Mouse (Mus musculus) stomach, embryonic 15.5 days (tissue): ENCODE data around the gene Dapp1. TPM values are rescaled to one million over a fixed set of nuclear protein-coding genes. Genes with fewer than 3 reads are reported as not detected.

Source experiments
- ATAC-seq: fragments of 200-750 bp; cut with Nextera tagmentation; 2 replicates; pipeline ENCODE4 v1.8.0; 2017; ENCODE audit warnings: low read depth, moderate number of reproducible peaks, moderate TSS enrichment; ENCODE audit not compliant: insufficient read depth, low FRiP score
- H3K27ac ChIP-seq: fragments of 300-500 bp; sonication (generic); 2 replicates; pipeline ENCODE4 v1.5.1; 2015; ENCODE audit warnings: mild to moderate bottlenecking, inconsistent platforms
- H3K27me3 ChIP-seq: fragments of 300-500 bp; sonication (generic); replicated peaks from 2 replicates; pipeline ENCODE4 v1.6.1; 2015; ENCODE audit warnings: inconsistent platforms
- H3K36me3 ChIP-seq: fragments of 300-500 bp; sonication (generic); 2 replicates; pipeline ENCODE4 v1.6.1; 2015; ENCODE audit warnings: inconsistent platforms
- H3K4me1 ChIP-seq: fragments of 300-500 bp; sonication (generic); 2 replicates; pipeline ENCODE4 v1.6.1; 2015; ENCODE audit warnings: inconsistent platforms
- H3K4me2 ChIP-seq: fragments of 300-500 bp; sonication (generic); 2 replicates; pipeline ENCODE4 v1.6.1; 2015; ENCODE audit warnings: mild to moderate bottlenecking, inconsistent platforms
- H3K4me3 ChIP-seq: fragments of 300-500 bp; sonication (generic); replicated peaks from 2 replicates; pipeline ENCODE4 v1.5.1; 2015; ENCODE audit warnings: inconsistent platforms
- H3K9ac ChIP-seq: fragments of 300-500 bp; sonication (generic); 2 replicates; pipeline ENCODE4 v1.6.1; 2015; ENCODE audit warnings: inconsistent platforms
- H3K9me3 ChIP-seq: fragments of 300-500 bp; sonication (generic); 2 replicates; pipeline ENCODE4 v1.6.1; 2016; ENCODE audit warnings: inconsistent platforms
- WGBS: fragments of 180-500 bp; shearing (Covaris S2); methylation state at CpG from one replicate; pipeline ENCODE4 v1.1.7; 2015; 5-methylcytosine and 5-hydroxymethylcytosine counted together
- polyA plus RNA-seq: library from polyadenylated mRNA; unstranded; fragments of >200 nt; fragmentation: Nextera tagmentation; extraction: Ambion mirVana; gene quantifications from 2 replicates; pipeline ENCODE4 v1.2.1, GENCODE M21; 2015

Dapp1 gene
- polyA plus RNA-seq, 1 experiment from 2014 or later: 14.5 TPM

GRCm38 (mm10) chr3:137980435-137981381 is 637 bp downstream of the Dapp1 start:
- Histone ChIP-seq H3K27ac (peak overlapping the region; percentile 87), H3K9me3 (no peaks in the 10 kb centered on the region), H3K27me3 (no peaks in the 10 kb centered on the region), H3K4me2 (peak overlapping the region; percentile 76), H3K4me1 (0 out of 2 replicates have a peak, but pooled peaks cover 9% of the 10 kb centered on the region), H3K9ac (peak overlapping the region; percentile 53), H3K4me3 (peak overlapping the region; percentile 50), H3K36me3 (no peaks in the 10 kb centered on the region)
- WGBS: 17% methylated on average over 15 of the region's 15 CpGs
- peak; percentile 51; the same call in 1 of the 2 replicates for ATAC-seq

DNA sequence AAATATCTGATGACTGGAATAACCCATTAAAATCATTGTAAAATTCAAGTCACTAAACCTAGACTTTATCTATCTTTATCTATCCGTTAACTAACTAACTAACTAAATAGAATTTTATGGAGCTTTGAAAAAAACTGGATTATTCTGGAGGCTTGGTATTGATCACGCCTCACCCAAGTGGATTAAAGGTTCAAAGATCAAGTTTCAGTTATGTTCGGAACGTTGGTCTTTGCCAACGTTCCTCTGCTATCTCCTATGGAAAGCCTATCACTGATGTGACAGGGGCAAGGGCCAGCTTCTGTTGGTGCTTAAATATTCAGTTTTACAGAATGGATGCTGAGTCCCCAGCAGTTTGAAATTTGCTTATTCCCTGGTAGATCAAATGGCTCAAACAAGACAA is 3.1 kb downstream of the Dapp1 start:
- Histone ChIP-seq H3K27me3 (no peaks in the 10 kb centered on the region), H3K27ac (no peak overlapping the region), H3K4me1 (0 out of 2 replicates have a peak, but pooled peaks cover 9% of the 10 kb centered on the region), H3K9ac (no peak overlapping the region), H3K36me3 (no peaks in the 10 kb centered on the region), H3K9me3 (no peaks in the 10 kb centered on the region), H3K4me2 (no peak overlapping the region), H3K4me3 (no peak overlapping the region)
- 66% methylated on average over 5 of the region's 5 CpGs for WGBS
- no peak for ATAC-seq

- H3K27me3 ChIP-seq: no peaks in the 10 kb centered on the region
- WGBS: 63% methylated on average over 6 of the region's 6 CpGs
- H3K27ac ChIP-seq: no peak overlapping the region
- H3K4me2 ChIP-seq: no peak overlapping the region
- H3K36me3 ChIP-seq: no peaks in the 10 kb centered on the region
- H3K4me3 ChIP-seq: no peak overlapping the region
- H3K4me1 ChIP-seq: 0 out of 2 replicates have a peak, but pooled peaks cover 9% of the 10 kb centered on the region
- no peak for ATAC-seq
- no peaks in the 10 kb centered on the region for H3K9me3 ChIP-seq
- no peak overlapping the region for H3K9ac ChIP-seq
Observed at GRCm38 (mm10) chr3:137977629-137978041, 3.7 kb downstream of the Dapp1 start.

- H3K27me3 ChIP-seq: no peaks in the 10 kb centered on the region
- H3K9ac ChIP-seq: no peak overlapping the region
- no peak overlapping the region for H3K4me3 ChIP-seq
- H3K4me1 ChIP-seq: 0 out of 2 replicates have a peak, but pooled peaks cover 9% of the 10 kb centered on the region
- H3K9me3 ChIP-seq: no peaks in the 10 kb centered on the region
- H3K27ac ChIP-seq: no peak overlapping the region
- WGBS: 55% methylated on average over 9 of the region's 9 CpGs
- no peak overlapping the region for H3K4me2 ChIP-seq
- ATAC-seq: no peak
- no peaks in the 10 kb centered on the region for H3K36me3 ChIP-seq
Observed at GRCm38 (mm10) chr3:137976943-137977628, 4.3 kb downstream of the Dapp1 start.

- no peak for ATAC-seq
- Histone ChIP-seq H3K4me1 (0 out of 2 replicates have a peak, but pooled peaks cover 3% of the 10 kb centered on the region), H3K36me3 (no peaks in the 10 kb centered on the region), H3K4me2 (no peak overlapping the region), H3K9ac (no peak overlapping the region), H3K4me3 (no peak overlapping the region), H3K27ac (no peak overlapping the region), H3K9me3 (no peaks in the 10 kb centered on the region), H3K27me3 (no peaks in the 10 kb centered on the region)
- WGBS: 86% methylated on average over 17 of the region's 17 CpGs
Observed at GRCm38 (mm10) chr3:137975856-137976423, 5.4 kb downstream of the Dapp1 start.

DNA sequence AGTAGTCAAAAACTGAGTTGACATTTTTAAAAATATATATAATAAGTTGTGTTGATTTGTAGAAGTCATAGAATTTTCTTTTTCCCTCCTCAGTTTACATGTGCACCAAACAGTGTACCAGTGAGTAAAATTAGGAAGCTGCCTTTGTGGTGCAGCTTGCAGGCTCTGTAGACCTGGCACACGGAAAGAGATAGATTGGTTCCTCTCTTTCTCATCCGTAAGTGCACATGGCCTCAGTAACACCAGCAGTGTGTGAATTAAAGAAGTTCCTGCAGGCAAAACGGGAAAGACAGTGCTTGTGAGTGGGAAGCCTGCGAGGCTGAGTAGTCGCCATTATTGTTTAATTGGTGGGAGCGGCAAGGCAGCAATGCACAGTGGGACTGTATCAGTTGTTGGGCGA is 5.9 kb downstream of the Dapp1 start:
- H3K9ac ChIP-seq: no peak overlapping the region
- no peaks in the 10 kb centered on the region for H3K9me3 ChIP-seq
- H3K4me1 ChIP-seq: 0 out of 2 replicates have a peak, but pooled peaks cover 3% of the 10 kb centered on the region
- H3K4me2 ChIP-seq: no peak overlapping the region
- no peaks in the 10 kb centered on the region for H3K27me3 ChIP-seq
- H3K27ac ChIP-seq: no peak overlapping the region
- no peaks in the 10 kb centered on the region for H3K36me3 ChIP-seq
- no peak overlapping the region for H3K4me3 ChIP-seq
- no peak for ATAC-seq
- WGBS: 79% methylated on average over 7 of the region's 7 CpGs

DNA sequence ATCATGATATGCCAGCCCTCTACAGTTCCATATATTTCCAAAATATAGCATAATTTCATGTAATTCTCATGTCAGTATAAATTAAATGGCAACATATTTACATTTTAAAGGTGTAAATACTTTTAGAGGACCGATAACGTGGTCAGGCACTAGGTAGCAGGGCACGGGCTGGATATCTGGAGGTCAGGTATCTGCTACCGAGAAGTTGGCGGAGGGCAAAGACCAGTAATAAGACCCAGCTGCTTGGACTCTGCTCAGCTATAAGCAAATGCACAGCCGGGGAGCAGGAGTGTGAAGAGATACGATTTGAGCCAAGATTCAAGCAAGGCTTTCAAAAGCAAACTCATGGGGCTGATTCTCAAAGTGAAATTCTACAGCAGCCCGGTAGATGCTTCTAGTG is 7.0 kb downstream of the Dapp1 start:
- WGBS: 55% methylated on average over 8 of the region's 8 CpGs
- H3K9me3 ChIP-seq: no peaks in the 10 kb centered on the region
- ATAC-seq: no peak

GRCm38 (mm10) chr3:137972989-137973388 is 8.4 kb downstream of the Dapp1 start:
- Histone ChIP-seq H3K9ac (no peak overlapping the region), H3K9me3 (no peaks in the 10 kb centered on the region), H3K4me3 (no peak overlapping the region), H3K4me2 (no peak overlapping the region), H3K36me3 (no peaks in the 10 kb centered on the region), H3K4me1 (0 out of 2 replicates have a peak, but pooled peaks cover 3% of the 10 kb centered on the region), H3K27ac (peak overlapping the region; percentile 5; the same call in 1 of the 2 replicates), H3K27me3 (no peaks in the 10 kb centered on the region)
- ATAC-seq: no peak
- WGBS: 82% methylated on average over 7 of the region's 7 CpGs

More for the DNA sequence above, 7.0 kb downstream of the Dapp1 start:
- Histone ChIP-seq H3K4me1 (0 out of 2 replicates have a peak, but pooled peaks cover 3% of the 10 kb centered on the region), H3K4me2 (peak overlapping the region; percentile 10; the same call in 1 of the 2 replicates), H3K4me3 (no peak overlapping the region), H3K36me3 (no peaks in the 10 kb centered on the region), H3K27me3 (no peaks in the 10 kb centered on the region), H3K9ac (no peak overlapping the region), H3K27ac (no peak overlapping the region)

DNA sequence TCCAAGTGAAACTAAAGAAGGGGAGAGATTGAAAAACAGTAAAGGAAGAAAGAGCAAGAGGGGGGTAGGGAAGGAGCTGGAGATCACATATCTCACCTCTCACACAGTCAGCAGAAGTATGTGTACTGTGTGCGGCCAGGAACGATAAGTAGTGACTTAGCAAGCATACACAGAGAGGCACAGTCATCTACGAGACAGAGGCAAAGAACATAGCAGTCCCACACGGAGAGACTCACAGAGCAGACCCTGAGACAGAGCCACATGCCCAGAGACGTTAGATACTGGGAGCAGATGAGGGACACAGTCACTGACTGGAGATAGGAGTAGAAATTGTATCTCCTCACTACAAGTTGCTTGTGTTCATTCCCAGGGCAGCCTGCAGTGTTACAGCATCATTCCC is 9.1 kb downstream of the Dapp1 start:
- no peak overlapping the region for H3K4me2 ChIP-seq
- H3K4me3 ChIP-seq: no peak overlapping the region
- no peaks in the 10 kb centered on the region for H3K27me3 ChIP-seq
- no peak overlapping the region for H3K9ac ChIP-seq
- H3K27ac ChIP-seq: peak overlapping the region; percentile 5; the same call in 1 of the 2 replicates
- 57% methylated on average over 5 of the region's 5 CpGs for WGBS
- no peaks in the 10 kb centered on the region for H3K9me3 ChIP-seq
- no peaks in the 10 kb centered on the region for H3K36me3 ChIP-seq
- ATAC-seq: peak; percentile 90
- no peaks in the 10 kb centered on the region for H3K4me1 ChIP-seq

DNA sequence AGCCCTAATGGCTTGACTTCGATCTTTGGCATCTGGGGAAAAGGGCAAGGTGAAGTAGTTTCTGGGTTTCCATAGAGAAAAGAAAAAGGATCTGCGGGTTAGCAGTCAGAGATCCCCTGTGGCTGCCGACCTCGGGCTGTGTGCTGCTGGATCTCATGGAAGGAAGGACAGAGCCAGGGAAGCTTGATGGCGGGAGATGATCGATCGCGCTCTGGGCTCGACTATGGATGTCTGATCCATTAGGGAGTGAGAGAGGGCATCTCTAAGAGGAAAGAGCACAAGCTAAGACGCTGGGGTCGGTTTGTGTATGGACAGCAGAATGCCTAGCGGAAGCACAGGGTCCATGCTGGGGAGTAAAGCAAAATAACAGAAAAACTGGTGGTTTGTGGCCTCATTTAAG is 11.4 kb downstream of the Dapp1 start:
- Histone ChIP-seq H3K4me2 (peak overlapping the region; percentile 33; the same call in 1 of the 2 replicates), H3K27me3 (no peaks in the 10 kb centered on the region), H3K36me3 (no peaks in the 10 kb centered on the region), H3K4me1 (no peaks in the 10 kb centered on the region), H3K4me3 (0 out of 2 replicates have a peak overlapping the region, but pooled peaks have one; percentile 4), H3K9ac (no peak overlapping the region), H3K9me3 (no peaks in the 10 kb centered on the region), H3K27ac (no peak overlapping the region)
- ATAC-seq: no peak
- 45% methylated on average over 12 of the region's 12 CpGs for WGBS

DNA sequence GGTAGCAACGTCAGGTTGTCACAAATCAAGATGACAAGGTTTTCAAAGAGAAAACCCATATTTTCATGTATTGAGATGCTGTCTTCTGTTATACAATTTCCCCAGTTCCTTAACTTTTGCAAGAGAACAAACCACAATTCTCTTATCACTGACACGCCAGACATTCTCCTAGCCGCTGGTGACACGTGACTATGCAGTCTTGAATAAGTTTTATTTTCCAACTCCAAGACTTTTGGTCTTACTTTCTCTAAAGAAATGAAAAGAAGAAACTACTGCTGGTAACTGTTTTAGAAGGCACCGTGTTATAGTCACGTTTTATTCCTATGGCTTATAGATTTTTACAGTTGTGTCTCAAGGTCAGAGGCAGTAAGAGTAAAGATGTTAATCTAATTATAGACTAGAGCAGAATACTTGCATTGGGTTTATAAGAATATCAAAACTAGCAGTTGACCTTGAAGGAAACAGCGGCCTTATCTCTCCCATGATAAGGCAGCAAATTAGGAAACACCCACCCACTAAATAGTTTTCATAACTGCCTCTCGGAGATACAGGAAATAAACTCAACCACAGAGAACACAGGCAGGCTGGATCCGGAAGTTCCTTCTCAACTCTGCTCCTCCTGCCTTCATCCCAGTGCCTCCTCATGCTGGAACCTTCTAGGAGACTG is 12.4 kb downstream of the Dapp1 start:
- peak; percentile 32; the same call in 1 of the 2 replicates for ATAC-seq
- Histone ChIP-seq H3K4me3 (no peak overlapping the region), H3K27me3 (no peaks in the 10 kb centered on the region), H3K4me1 (no peaks in the 10 kb centered on the region), H3K36me3 (no peaks in the 10 kb centered on the region), H3K9ac (no peak overlapping the region), H3K27ac (0 out of 2 replicates have a peak overlapping the region, but pooled peaks have one; percentile 21), H3K9me3 (no peaks in the 10 kb centered on the region), H3K4me2 (no peak overlapping the region)
- 59% methylated on average over 9 of the region's 9 CpGs for WGBS
